Mouse (Mus musculus) CH12.LX (cell line): Measurements from ENCODE around the gene Fam171a1.

Source experiments
- CTCF ChIP-seq, 2 experiments: IDR thresholded peaks in 1 of 2; conservative IDR thresholded peaks in 1 of 2; 2 replicates each; pipeline ENCODE4 v1.5.1; 2011 to 2012; ENCODE audit warnings: low read depth in 2 of 2, low read length in 2 of 2, improper control_type of control experiment in 1 of 2, inconsistent platforms in 1 of 2, mild to moderate bottlenecking in 1 of 2, moderate library complexity in 1 of 2
- USF2 ChIP-seq: conservative IDR thresholded peaks from 2 replicates; pipeline ENCODE4 v1.6.1; 2011; ENCODE audit warnings: low read depth, low read length, improper control_type of control experiment

DNA sequence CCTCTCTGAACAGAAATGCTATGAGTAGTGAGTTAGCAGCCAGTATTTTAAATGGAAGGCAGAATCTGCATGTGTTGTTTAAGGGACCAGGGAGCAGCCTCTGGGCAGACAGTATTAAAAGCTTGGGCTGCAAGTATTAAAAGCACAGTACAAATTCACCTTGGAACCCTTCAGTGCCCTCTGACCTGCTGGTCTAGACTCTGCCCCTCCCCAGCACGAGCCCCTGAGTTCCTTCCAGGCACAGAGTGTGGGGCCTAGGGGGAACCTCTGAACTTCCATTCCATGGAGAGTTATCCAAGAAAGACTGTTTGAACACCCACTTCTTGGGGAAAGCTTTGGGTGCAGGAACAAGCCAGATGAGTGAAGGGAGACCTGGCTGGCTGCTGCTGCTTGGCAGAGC, 47.6 kb downstream of the Fam171a1 start:
- TF ChIP-seq CTCF (conservative IDR thresholded peaks at IDR 0.05 in 1 of 2, IDR thresholded peaks at IDR 0.05 in 1 of 2; ENCODE audit: low read depth in 2 of 2, low read length in 2 of 2) (no peak), USF2 (no peak)
